Mouse (Mus musculus): ENCODE measurements around the gene Eya2.

Eya2 gene

GRCm38 (mm10) chr2:165818985-165819948, 224.4 kb downstream of the Eya2 start:
- peak; percentile 84 for DNase-seq (ENCODE audit: low read depth)

GRCm38 (mm10) chr2:165820073-165820472, 225.2 kb downstream of the Eya2 start:
- DNase-seq (ENCODE audit: low read depth), result no peak

GRCm38 (mm10) chr2:165820504-165821095, 225.8 kb downstream of the Eya2 start:
- DNase-seq (ENCODE audit: low read depth), result no peak
